Mouse (Mus musculus) gastrocnemius, adult 8-10 months (tissue): ENCODE data around the gene Tspan2. TPM values are rescaled to one million over a fixed set of nuclear protein-coding genes. Genes with fewer than 3 reads are reported as not detected.

Source experiments
- DNase-seq, 2 experiments: peaks; one replicate each; pipeline ENCODE4 v3.0.0; 2022; ENCODE audit warnings: low spot score in 2 of 2
- total RNA-seq, 4 experiments: library from RNA; stranded (reverse); gene quantifications; 2 replicates each; pipeline ENCODE4 v1.2.4; 2022

Gene Tspan2
- total RNA-seq = 1 to 10 TPM; 3.0 to 4.0 (median 3.3) TPM

DNA sequence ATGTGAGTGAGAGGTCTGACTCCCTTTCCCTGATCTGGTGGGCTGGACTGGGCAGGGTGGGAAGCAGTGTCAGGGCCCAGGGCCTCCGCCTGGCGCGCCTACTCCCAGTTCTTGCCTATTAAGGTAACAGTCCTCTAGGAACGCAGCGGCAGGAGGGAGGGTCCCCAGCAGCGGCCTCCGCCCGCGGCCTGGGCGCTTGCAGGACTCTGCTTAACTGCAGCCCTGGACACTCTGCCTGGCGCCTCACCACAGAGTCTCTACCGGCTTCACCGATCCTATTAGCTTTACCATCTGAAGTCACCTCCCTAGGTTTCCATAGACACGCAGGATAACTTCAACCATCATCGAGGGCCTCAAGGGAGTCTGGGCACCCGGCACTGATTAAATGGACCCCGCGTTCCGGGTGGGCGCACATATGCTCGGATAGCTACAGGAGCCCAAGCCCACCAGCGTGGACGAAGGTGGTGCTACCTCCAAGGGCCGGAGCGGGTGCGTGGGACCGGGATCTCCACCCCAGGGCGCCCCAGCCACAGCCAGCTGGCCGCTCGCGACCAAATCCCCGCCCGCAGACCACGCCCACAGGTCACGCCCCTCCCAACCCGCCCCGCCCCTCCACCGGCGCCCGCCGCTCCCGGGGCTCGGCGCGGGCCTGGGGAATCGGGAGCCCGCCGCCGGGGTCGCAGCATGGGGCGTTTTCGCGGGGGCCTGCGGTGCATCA is at the start of gene Tspan2:
Gene Tspan2 (plus strand): TSS at position 217 of the 718 bp plus-strand sequence.
- peak; percentile 14 to 31 for DNase-seq

GRCm38 (mm10) chr3:102686861-102687260 is 47.5 kb upstream of the Tspan2 start:
- no peak for DNase-seq

GRCm38 (mm10) chr3:102687852-102688251 is 46.5 kb upstream of the Tspan2 start:
- no peak for DNase-seq

GRCm38 (mm10) chr3:102691802-102692484 is 42.4 kb upstream of the Tspan2 start:
- DNase-seq = peak; percentile 26 to 61

DNA sequence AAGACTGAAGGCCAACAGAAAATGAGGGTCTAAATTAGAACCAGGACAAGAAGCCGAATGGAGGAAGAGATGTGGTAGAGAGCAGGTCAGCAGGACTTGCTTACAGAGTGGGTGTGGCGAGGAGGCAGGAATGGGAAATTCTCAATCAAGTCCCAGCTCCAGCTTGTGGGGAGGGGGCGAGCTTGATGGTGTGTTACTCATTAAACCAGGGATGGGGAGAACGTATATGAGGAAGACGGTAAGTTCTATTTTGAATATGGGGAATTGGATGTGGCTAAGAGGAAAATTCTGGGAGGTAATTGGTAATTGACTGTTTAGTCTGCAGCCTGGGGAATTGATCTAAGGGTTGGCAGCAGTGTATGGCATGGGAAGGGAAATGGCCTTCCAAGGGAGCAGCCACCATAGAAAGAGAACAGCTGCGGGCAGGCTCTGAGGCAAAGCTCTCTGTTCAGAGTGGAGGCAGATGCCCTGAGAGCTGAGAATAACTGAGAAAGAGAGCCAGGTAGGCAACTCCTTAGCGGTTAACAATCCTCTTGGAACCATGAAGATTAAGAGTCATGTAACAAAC is 41.5 kb upstream of the Tspan2 start:
- DNase-seq = no peak

DNA sequence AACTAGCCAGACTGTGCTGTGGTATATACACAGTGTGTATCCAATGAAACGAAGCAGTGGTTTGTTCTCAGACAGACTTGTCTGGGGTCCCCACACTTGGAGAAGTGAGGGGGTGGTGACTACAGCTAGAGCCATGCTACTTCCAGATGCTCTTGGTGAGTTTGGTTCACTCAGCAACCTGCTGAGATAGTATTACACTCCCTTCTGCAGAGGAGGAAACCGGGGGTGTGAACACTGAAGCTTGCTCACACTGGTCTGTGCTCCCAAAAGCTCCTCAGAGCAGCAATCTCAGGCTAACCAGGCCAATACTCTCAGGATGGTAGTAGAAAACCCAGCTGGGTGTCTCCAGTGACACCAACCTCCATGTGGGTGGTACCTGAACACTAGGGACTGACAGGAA is 36.2 kb upstream of the Tspan2 start:
- no peak for DNase-seq

DNA sequence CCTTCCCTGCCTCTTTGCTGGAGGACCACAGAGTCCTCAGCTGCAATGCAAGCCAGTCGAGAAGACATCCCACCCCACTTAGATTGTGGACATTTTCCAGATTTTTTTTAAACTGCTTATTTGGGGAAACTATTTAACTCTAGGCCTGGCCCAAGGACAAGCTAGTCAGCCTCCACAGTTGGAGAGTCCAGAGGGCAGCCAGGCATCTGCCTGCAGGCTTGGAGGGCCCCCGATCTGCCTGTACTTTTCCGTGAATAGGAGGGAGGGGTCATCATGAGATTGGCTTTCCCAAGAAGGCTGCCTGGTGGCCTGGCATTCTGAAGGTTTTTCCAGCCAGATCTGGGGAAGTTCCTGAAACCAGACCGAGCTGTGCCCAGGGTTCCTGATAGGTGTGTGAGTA is 33.0 kb upstream of the Tspan2 start:
- DNase-seq = no peak

- DNase-seq = peak in 1 of 2 experiments; percentile 33
Measured at GRCm38 (mm10) chr3:102701902-102702544, 32.3 kb upstream of the Tspan2 start.

GRCm38 (mm10) chr3:102704001-102704401 is 30.3 kb upstream of the Tspan2 start:
- no peak for DNase-seq

DNA sequence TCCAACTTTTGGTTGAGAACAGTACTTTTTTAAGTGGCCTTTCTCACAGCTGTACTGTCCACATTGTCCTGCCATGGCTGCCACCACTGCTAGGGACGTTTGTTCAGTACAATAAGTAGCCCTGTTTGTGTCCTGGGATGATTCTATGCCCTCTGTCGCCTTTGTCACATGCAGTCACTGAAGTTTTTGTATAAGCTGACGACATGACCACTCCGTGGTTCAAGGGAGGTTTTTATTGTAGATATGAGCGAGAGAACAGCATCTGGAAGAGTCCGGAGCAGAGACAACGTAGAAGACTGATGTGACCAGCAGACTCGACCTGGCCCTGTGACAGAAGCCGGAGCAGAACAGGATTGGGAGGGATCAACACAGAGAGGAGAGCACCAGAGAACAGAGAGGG is 25.7 kb upstream of the Tspan2 start:
- no peak for DNase-seq

DNA sequence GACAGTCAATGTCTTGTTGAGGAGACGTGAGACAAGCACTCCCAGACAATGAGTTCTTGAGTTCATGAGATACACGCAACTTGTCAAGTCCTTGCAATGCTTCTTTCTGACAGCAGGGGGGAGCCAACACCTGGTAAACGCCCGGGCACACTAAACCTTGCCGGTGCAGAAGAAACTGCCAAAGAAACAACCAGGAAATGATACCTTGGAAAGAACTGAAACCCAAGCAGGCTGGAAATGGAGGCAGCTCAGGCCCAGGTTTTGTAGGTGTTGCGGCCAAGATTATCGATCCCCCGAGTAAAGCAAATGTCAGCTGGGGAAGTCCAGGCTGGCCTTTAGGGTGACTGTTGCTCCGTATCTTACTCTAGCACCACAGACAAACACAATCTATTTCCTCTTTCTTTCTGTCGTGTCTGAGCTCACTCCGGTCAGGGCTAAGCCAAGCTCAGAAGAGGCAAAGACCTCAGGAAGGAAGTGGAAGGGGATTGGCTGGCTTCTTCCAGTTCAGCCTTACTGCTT is 19.2 kb upstream of the Tspan2 start:
- peak; percentile 43 to 44 for DNase-seq

DNA sequence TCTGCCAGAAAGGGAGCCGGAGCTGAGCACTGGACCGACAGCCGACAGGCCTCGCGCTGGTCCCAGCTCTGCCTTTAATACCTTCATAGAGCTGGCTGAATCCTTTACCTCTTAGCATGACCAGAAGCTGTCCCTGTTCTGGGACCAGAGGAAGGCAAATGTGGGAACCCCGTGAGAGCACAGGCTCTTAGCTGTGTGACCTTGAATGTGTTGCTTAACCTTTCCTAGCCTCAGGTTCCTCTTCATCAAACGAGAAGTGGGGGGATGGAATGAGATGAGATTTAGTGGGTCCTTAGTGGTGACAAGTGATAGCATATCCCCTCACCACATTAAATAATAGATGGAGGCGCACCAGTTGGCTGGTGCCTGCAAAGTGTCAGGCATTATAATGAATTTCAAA is 18.5 kb upstream of the Tspan2 start:
- no peak for DNase-seq

DNA sequence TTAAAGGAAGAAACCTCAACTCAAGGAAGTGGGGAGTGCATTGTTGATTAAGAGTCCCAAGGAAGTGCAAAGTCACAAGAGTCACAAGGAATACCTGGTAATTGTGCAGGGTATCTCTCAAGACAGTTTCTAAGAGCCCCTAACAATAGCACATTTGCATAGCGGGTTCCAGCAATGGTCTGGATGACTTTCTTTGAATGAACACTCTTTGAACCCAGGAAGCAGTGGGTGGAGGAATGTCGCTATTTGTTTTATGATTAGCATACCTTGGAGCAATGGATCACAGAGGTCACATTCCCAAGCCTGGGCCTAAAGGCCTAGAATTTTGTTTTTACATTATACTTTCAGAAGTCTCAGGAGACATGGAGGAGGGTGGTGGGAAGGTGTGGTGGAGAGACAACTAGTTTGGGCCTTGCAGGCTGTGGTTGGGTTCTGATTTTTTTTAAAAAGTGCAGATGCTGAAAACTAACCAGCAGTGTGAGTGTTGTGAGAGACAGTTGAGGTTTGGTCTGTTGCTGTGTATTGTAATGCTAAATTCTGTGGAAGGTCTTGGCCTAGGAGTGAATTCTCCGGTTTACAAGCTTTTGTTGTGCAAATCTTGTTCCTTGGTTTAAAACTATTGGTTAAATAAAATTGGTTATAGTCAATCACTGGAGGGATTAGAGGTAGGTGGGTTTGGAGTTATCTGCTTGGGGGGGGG is 16.6 kb upstream of the Tspan2 start:
- no peak for DNase-seq

GRCm38 (mm10) chr3:102723154-102723553 is 11.2 kb upstream of the Tspan2 start:
- DNase-seq = no peak

DNA sequence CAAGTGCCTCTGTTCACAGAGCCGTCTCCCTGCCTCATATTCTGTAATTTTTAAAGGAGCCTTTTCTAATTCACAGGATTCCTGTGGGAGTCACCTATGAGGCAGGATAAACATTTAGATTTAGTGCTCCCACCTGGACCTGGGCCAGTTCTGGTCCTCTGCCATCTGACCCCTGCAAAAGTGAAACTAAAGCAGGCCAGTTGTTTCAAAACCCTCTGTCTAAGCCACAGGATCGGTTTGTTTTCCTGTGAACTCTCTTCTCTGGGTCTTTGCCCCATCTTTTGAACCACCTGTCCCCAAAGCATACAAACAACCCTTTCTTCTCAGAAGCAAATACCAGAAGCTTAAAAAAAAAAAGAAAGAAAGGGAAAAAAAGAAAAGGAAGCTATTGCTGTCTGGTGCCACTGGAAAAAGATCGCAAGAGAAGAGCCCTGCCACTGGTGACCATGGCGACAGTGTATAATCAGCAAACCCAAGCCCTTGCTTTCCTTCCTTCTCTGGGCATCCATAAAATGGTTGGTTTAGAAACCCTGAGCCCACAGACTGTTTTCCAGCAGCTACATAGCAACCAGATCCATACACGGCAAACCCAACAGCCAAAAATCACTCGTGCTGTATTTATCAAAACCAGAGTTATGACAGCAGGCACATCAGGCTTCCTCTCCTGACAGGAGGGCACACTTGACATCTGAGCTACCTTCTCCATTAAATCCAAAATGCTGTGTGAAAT is 10.3 kb upstream of the Tspan2 start:
- DNase-seq = peak; percentile 22 to 49

DNA sequence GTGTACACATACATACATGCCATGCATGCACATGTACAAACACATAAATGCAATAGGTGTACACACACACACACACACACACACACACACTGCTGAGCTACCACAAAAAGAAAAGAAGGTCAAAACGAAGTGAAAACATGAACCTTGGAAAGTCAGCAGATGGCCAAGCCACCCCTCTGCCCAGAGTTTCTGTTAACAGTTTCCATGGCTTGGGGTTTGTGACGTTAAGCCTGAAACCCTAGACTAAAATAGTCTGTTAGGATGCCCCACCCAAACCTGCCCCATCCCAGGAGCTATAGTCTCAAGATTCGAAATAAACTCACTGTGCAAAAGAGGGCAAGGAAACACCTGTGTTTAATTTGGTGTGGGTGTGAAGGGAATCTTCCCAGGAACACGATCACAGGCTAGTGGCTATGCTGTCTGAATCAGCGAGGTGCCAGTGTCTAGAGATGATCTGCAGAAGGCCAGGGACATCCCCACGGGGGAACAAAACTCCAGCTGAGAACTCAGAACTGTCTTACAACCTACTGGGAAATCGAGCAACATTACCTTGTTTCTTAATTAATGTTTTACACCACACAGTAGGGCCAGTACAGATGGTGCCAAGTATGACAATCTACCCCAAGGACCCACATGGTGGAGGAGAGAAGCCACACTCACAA is 9.4 kb upstream of the Tspan2 start:
- no peak for DNase-seq

GRCm38 (mm10) chr3:102729416-102729815 is 4.9 kb upstream of the Tspan2 start:
- DNase-seq = no peak

DNA sequence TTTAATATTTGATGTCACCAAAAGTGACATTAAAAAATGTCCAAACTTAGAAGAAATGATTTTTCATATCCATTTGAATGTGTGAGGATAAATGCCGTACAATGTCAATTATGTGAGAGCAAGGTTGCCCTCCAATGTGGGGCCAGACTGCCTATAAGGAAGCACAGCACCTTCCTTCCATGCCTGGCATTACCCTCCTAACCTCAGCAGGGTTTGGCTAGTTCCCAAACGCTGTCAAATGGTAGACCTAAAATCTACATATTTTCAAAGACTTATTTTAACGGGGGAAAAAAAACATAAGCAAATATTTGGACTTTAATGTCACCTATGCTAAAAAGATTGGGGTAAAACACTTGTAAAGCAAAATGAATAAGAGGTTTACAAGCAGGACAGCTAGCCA is 3.2 kb upstream of the Tspan2 start:
- DNase-seq = no peak

GRCm38 (mm10) chr3:102732619-102733018 is 1.7 kb upstream of the Tspan2 start:
- DNase-seq = no peak

GRCm38 (mm10) chr3:102733050-102733449 is 1.3 kb upstream of the Tspan2 start:
- no peak for DNase-seq
